Mouse (Mus musculus): Measurements from ENCODE around the gene Pik3c2g.

Pik3c2g gene

GRCm38 (mm10) chr6:139841272-139841671 lies 254.3 kb downstream of the Pik3c2g start:
- no peak for DNase-seq (ENCODE audit: low spot score in 2 of 2)

DNA sequence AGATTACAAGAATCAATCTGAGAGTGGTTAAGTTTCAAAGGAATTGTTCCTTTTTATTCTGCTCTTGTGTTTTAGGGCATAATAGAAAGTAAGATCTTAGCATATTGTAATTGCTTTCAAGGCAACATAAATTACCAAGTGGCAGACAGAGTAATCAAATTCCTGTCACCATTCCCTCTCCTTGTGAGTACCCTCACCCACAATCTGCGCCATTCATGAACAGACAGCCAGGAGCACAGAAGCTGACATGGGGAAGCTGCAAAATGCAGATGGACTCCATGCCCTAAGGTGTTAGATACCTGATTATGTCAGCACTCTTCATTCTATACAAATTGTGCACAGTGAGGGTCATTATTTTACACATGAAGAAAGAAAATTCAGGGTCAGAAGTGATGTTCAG lies 255.6 kb downstream of the Pik3c2g start:
- no peak for DNase-seq (ENCODE audit: low spot score in 2 of 2)

GRCm38 (mm10) chr6:139843531-139843930 lies 256.5 kb downstream of the Pik3c2g start:
- no peak for DNase-seq (ENCODE audit: low spot score in 2 of 2)

DNA sequence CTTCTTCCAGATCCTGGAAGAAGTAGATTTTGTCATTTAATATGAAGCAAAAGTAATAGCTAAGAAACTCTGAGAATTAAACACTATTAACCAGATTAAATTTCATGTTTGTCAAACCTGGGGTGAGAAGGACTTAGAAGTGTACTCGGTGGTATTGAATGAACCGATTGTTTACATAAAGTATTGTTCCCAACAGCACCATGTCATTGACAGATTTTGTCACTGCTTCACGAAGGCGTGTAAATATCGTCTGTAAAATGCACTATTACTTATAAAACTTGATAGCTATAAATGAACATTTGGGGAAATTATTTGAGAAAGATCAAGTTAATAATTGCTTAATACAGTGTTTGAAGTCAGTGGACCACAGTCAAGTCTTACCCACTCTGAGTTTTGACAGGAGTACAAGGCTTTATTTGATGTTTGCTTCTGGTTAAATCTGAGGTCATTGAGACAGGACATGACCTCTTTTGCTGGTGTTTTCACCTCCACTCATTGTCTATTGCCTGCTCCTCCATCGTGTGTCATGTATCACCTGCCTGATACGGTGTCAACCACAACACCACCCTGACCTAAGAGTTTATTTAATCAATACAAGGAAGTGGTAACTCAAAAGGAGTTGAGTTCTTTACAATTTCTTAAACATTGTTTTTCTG lies 260.0 kb downstream of the Pik3c2g start:
- no peak for DNase-seq (ENCODE audit: low spot score in 2 of 2)

DNA sequence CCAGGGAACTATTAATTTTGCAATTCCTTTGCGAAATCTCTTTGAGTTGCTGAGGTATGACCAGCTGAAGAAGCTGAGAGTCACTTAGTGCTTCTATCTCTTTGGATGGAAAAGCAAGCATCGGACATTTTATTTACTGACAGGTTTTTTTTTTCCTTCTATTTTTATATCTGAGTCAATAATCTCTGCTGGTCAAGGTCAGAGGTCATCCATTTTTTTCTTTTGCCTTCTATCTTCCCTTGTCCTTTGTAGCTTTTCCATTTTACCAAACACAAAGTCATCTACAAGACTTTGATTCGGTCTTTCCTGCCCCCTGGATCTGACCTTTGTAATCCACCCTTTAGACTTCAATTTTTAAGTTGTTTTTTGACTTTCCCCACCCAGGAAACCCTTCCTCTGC lies 262.9 kb downstream of the Pik3c2g start:
- DNase-seq (ENCODE audit: low spot score in 2 of 2): no peak

GRCm38 (mm10) chr6:139851705-139852603 lies 264.9 kb downstream of the Pik3c2g start:
- DNase-seq (ENCODE audit: low spot score in 2 of 2): no peak

- no peak for DNase-seq (ENCODE audit: low spot score in 2 of 2)
Measured at GRCm38 (mm10) chr6:139852836-139853235, 265.8 kb downstream of the Pik3c2g start.

DNA sequence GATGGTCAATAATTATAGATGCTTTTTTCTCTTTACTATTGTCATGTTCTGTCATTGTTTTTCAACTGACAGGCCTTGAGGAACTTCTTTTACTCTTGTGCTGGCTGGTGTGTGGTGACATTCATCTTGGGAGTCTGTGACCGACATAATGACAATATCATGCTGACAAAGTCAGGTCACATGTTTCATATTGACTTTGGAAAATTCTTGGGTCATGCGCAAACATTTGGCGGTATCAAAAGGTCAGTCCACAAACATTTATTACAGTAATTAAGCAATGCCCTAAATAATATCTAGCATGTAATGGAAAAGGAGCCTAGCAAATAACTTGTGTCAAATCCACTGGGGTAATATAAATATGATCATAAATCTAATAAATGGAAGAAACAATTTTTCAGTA lies 273.1 kb downstream of the Pik3c2g start:
- DNase-seq (ENCODE audit: low spot score in 2 of 2): no peak

DNA sequence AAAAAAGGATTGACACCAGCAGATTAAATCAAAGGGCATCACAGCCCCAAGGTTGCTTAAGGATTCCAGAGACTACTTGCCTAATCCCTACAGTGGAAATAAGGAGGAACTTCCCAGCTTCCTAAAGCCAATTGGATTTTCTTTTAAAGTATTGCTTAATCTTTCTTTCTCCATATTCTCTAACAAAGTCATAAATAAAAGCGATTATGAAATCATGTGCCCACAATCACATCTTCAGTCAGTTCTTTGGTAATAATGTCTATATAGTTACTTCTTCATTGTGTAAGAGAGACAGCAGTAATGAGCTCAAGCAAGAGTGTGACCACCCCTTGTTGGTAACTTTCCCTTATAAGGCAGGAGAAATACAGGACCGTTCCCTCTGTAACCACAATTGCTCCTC lies 274.5 kb downstream of the Pik3c2g start:
- no peak for DNase-seq (ENCODE audit: low spot score in 2 of 2)

- no peak for DNase-seq (ENCODE audit: low spot score in 2 of 2)
Measured at GRCm38 (mm10) chr6:139865059-139865673, 278.1 kb downstream of the Pik3c2g start.

GRCm38 (mm10) chr6:139874418-139875176 lies 287.6 kb downstream of the Pik3c2g start:
- no peak for DNase-seq (ENCODE audit: low spot score in 2 of 2)

DNA sequence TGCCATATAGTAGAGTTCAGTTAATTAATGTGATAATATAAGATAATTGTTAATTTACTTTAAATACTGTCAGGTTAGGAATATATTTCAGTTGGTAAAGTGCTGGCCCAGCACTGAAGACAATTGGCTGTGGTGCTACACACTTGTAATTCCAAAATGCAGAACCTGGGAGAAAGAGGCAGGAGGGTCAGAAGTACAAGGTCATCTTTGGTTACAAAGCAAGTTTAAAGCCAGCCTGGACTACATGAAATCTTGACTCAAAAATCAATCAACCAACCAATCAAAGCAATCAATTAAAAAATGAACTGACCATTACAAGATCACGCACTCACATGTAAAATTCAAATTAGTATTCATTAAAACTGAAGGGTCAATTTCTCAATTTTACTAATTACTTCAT lies 289.7 kb downstream of the Pik3c2g start:
- no peak for DNase-seq (ENCODE audit: low spot score in 2 of 2)

DNA sequence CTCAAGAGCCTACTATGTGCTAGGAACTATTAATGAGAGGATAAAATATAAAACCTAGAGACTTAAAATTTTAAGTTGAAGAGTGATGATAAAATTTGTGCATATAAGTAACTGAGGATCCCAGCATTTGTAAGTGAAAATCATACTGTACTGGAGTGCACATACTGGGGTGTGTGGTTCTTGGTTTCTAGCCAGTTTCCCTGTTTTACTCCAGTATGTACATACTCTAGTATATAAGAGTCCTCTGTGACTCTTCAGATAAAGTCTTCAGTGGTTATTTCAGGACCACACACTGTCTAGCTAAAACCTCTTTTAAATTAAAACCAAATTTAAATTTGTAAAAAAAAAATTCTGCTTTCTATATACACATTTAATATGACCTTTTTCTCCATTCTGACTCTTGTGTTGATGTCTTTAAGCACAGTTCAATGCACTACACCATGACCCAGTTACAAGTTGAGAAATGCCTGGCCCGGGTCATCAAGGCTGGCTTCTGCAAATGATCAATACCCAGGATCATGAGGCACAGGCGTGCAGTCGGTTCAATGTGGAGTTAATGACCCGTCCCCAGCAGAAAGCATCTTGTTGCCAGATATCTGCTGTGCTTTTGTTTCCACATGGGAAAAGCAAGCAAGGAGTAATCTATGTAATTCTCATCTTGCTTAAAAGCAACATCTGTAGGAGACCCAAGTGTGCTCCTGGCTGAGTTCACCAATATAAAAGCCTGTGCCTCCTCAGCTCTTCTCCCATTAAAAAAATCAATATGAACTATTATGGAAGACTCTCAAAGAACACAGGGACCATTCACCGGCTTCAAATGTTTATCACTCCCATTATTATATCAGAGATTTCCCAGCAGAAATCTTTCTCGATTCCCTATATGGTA lies 290.7 kb downstream of the Pik3c2g start:
- DNase-seq (ENCODE audit: low spot score in 2 of 2): no peak

- no peak for DNase-seq (ENCODE audit: low spot score in 2 of 2)
Measured at GRCm38 (mm10) chr6:139878362-139878696, 291.3 kb downstream of the Pik3c2g start.

GRCm38 (mm10) chr6:139882076-139882475 lies 295.1 kb downstream of the Pik3c2g start:
- DNase-seq (ENCODE audit: low spot score in 2 of 2): no peak

DNA sequence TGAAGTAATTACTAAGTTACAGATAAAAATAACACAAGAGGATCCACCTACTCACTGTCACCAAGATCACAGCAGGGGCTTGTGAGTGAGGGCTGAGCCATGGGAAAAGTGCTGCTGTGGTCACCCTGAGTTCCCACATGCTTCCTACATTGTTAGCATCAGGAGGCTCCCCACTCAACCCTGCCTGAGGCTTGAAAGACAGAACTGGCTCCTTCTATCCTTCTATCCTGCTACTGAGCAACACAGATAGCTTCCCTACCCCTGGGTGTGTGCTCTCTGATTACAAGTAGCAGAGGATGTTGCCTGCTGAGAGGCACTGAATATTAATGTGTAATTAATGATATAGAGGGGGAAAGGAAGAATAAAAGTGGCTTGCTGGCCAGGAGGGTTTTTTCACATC lies 300.2 kb downstream of the Pik3c2g start:
- DNase-seq (ENCODE audit: low spot score in 2 of 2): no peak

DNA sequence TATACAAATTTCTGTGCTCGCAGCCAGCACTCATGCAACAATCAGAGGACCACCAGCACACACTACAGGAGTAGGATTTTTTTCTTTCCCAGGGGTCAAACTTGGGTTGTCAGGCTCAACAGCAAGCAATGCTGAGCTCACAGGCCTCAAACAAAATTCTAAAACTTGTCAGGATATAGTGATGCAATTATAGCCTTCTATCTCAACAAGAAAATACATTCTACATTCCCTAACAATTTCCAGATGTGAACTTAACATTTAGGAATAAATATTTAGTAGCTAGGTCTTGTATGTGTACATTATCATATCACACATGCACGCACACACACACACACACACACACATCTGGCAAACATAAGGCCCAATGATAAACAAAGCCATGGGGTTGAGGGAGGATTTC lies 308.6 kb downstream of the Pik3c2g start:
- DNase-seq (ENCODE audit: low spot score in 2 of 2): no peak

GRCm38 (mm10) chr6:139899630-139900151 lies 312.7 kb downstream of the Pik3c2g start:
- DNase-seq (ENCODE audit: low spot score in 2 of 2): no peak

- DNase-seq (ENCODE audit: low spot score in 2 of 2): no peak
Measured at GRCm38 (mm10) chr6:139901801-139902200, 314.8 kb downstream of the Pik3c2g start.

DNA sequence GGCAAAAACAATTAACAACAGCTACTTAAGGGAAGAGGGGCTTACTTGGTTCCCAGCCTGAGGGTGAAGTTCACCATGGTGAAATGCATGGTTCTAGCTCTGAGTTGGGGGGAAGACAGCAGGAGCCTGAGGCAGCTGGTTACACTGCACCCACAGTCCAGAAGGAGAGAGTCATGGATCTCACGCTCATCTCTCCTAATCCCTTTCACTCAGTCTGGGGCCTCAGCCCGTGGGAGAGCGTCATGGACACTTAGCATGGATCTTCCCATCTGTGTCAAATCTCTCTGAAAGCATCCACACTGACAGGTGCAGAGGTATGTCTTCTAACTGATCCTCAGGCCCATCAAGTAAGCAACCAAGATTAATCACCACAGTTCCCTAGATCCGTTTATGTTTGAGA lies 320.1 kb downstream of the Pik3c2g start:
- no peak for DNase-seq (ENCODE audit: low spot score in 2 of 2)

Measured in spleen, postnatal 10 days (tissue).